Mouse (Mus musculus) ES-E14 (cell line): ENCODE measurements around the gene C2.

Source experiments
- MAFK ChIP-seq: IDR thresholded peaks from 2 replicates; pipeline ENCODE4 v1.6.1; 2014; ENCODE audit warnings: mild to moderate bottlenecking, low read depth, low read length, inconsistent platforms; ENCODE audit not compliant: insufficient read depth
- ZC3H11A ChIP-seq: IDR thresholded peaks from 2 replicates; pipeline ENCODE4 v1.6.1; 2012; ENCODE audit warnings: low read depth, mild to moderate bottlenecking, inconsistent platforms, low read length, borderline replicate concordance
- ZNF384 ChIP-seq: IDR thresholded peaks from 2 replicates; pipeline ENCODE4 v1.6.1; 2012; ENCODE audit warnings: low read depth, low read length, inconsistent platforms

DNA sequence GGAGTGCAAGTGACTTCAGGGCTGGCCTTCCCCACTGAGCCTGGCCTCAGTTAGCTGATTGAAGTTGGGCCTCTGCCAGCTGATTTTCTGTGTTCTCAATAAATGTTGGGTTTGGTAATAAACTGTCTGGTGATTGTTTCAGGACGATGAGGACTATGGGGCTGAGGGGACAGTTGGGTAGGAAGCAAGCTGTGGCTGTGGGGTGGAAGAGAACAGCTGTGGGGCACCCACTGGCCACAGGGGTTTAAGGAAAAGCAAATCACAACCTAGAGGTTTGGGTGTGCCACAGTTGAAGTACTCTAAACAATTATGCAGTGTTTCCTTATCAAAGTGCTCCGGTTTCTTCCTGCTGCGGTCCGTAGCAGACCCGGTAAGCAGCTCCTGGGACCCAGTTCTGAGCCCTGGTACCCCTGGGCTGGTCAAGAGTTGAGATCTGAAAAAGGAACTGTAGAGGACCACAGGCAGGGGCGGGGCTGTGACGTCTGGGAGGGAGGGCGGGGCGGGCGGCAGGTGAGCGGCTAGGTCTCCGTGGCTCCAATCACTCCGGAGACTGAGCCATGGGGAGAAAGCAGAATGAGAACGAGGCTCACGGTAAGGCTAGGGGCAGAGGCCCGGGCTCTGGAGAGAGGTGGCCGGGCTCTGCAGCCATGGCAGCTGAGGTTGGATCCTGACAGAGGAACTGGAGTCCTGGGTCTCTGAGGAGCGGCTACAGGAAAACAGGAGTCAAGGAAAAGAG, 16.0 kb upstream of the C2 start, which contains the start of gene Slc44a4:
- TF ChIP-seq ZNF384: no peak
- no peak for TF ChIP-seq MAFK
- TF ChIP-seq ZC3H11A: no peak
